Mouse (Mus musculus) ES-Bruce4 (cell line): ENCODE results near the gene Pitpnm1. TPM values are rescaled to one million over a fixed set of nuclear protein-coding genes. Genes with fewer than 3 reads are reported as not detected.
A peak's percentile ranks its signal among the peaks of the same experiment; 100 is the strongest.
"Not testable (repeated sequence)": the region's sequence is repeated elsewhere in the genome, so short reads cannot be mapped to it uniquely, and the experiment has no call there.

Experiments
- H3K27ac ChIP-seq: 2 replicates; pipeline ENCODE4 v1.5.1; 2012; ENCODE audit warnings: low read length, inconsistent platforms; ENCODE audit not compliant: insufficient read depth
- H3K27me3 ChIP-seq: 2 replicates; pipeline ENCODE4 v1.6.1; 2012; ENCODE audit warnings: mild to moderate bottlenecking, low read length, inconsistent platforms; ENCODE audit not compliant: control insufficient read depth, poor library complexity, insufficient read depth, severe bottlenecking
- H3K36me3 ChIP-seq: 2 replicates; pipeline ENCODE4 v1.6.1; 2012; ENCODE audit warnings: inconsistent platforms, mild to moderate bottlenecking, low read length, moderate library complexity; ENCODE audit not compliant: control insufficient read depth, poor library complexity, insufficient read depth, severe bottlenecking
- H3K4me1 ChIP-seq: one replicate; pipeline ENCODE4 v1.8.1; 2011; ENCODE audit warnings: low read length; ENCODE audit not compliant: control insufficient read depth, insufficient read depth
- H3K4me3 ChIP-seq: 2 replicates; pipeline ENCODE4 v1.5.1; 2011; ENCODE audit warnings: low read depth, mild to moderate bottlenecking, low read length
- H3K9ac ChIP-seq: 2 replicates; pipeline ENCODE4 v1.6.1; 2012; ENCODE audit warnings: low read depth, mild to moderate bottlenecking, inconsistent platforms; ENCODE audit not compliant: poor library complexity, severe bottlenecking
- H3K9me3 ChIP-seq: replicated peaks from 2 replicates; pipeline ENCODE4 v1.6.1; 2012; ENCODE audit warnings: mild to moderate bottlenecking, low read length, inconsistent platforms; ENCODE audit not compliant: control insufficient read depth, poor library complexity, insufficient read depth, severe bottlenecking
- CTCF ChIP-seq: IDR thresholded peaks from one replicate; pipeline ENCODE4 v1.8.1; 2011; ENCODE audit warnings: low read depth, low read length
- EP300 ChIP-seq: IDR thresholded peaks from 2 replicates; pipeline ENCODE4 v1.6.1; 2011; ENCODE audit warnings: low read depth, low read length; ENCODE audit not compliant: insufficient read depth
- POLR2A ChIP-seq: IDR thresholded peaks from one replicate; pipeline ENCODE4 v1.8.1; 2011; ENCODE audit warnings: low read length; ENCODE audit not compliant: insufficient read depth
- polyA plus RNA-seq: library from polyadenylated mRNA; stranded (reverse); fragments of >200 nt; gene quantifications from 2 replicates; pipeline ENCODE4 v1.2.4, GENCODE M21; 2011; ENCODE audit warnings: low read depth; ENCODE audit not compliant: missing spikeins, insufficient read depth, insufficient read length

The Pitpnm1 gene
- polyA plus RNA-seq, 1 experiment, result 11.2 TPM

DNA sequence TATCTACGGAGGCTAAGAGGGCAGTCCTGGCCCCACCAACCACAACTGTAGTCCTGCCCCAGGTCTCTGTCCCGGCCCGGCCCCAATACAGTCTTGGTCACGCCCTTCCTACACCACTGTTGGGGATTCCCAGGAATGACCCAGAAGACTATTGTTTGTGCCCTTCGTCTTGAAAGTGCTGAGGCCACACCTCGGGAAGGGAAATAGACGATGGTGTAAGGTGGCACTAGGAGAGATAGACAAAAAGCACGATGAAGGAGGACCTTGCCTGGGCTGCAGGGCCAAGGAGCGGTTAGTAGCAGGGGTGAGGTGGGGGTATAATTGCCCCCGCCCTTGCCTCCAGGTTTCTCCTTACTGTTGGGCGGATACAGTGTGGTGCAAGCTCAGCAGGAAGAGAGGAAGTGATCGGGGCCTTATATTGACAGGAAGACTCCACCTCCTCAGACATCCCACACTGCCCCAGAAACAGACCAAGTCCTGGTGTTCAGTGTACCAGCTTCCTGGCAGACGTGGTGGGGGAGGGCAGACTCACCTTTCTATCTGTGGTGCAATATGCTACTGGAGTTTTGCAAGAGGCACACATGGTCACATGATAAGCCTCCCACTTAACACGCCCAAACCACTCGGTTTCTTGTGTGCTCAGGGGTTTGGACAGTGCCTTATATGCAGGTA is 40.6 kb upstream of the Pitpnm1 start, which contains the start of gene Gstp3:
Gene Gstp3, minus strand, starts transcription at position 501 of the 672 bp plus-strand sequence.
- H3K36me3 ChIP-seq, result no peaks in the 10 kb centered on the region

GRCm38 (mm10) chr19:4060044-4060898 is 39.5 kb upstream of the Pitpnm1 start:
- not testable (repeated sequence) for H3K9ac ChIP-seq, H3K4me3 ChIP-seq, H3K36me3 ChIP-seq, H3K27ac ChIP-seq, H3K27me3 ChIP-seq, H3K9me3 ChIP-seq
- peaks cover 17% of the 10 kb centered on the region for H3K4me1 ChIP-seq

More for the DNA sequence above, 40.6 kb upstream of the Pitpnm1 start, which contains the start of gene Gstp3:
- TF ChIP-seq EP300, result peak; percentile 70; the same call in 1 of the 2 replicates
- no peak for TF ChIP-seq POLR2A
- TF ChIP-seq CTCF, result no peak
- peak within 1 kb of the TSS; percentile 7 for H3K27ac ChIP-seq
- H3K9ac ChIP-seq, result no peak within 1 kb of the TSS
- H3K9me3 ChIP-seq, result peaks cover 7% of the 10 kb centered on the region
- peaks cover 2% of the 10 kb centered on the region; the same call in 1 of the 2 replicates for H3K27me3 ChIP-seq
- peak within 1 kb of the TSS; percentile 26; the same call in 1 of the 2 replicates for H3K4me3 ChIP-seq
- peaks cover 17% of the 10 kb centered on the region for H3K4me1 ChIP-seq

- Histone ChIP-seq H3K9me3 (peaks cover 7% of the 10 kb centered on the region), H3K9ac (no peak overlapping the region), H3K36me3 (no peaks in the 10 kb centered on the region), H3K4me1 (peaks cover 17% of the 10 kb centered on the region), H3K27me3 (peaks cover 2% of the 10 kb centered on the region; the same call in 1 of the 2 replicates), H3K4me3 (no peak overlapping the region), H3K27ac (no peak overlapping the region)
- no peak for TF ChIP-seq POLR2A
- TF ChIP-seq EP300, result no peak
- no peak for TF ChIP-seq CTCF
Observed at GRCm38 (mm10) chr19:4060899-4061465, 38.8 kb upstream of the Pitpnm1 start.

GRCm38 (mm10) chr19:4063357-4063756 is 36.4 kb upstream of the Pitpnm1 start:
- not testable (repeated sequence) for H3K27ac ChIP-seq, H3K9me3 ChIP-seq, H3K4me3 ChIP-seq, H3K4me1 ChIP-seq, H3K27me3 ChIP-seq, H3K9ac ChIP-seq, H3K36me3 ChIP-seq

- H3K9me3 ChIP-seq, H3K27ac ChIP-seq, H3K4me3 ChIP-seq, H3K9ac ChIP-seq, H3K27me3 ChIP-seq, H3K36me3 ChIP-seq, H3K4me1 ChIP-seq: not testable (repeated sequence)
Observed at GRCm38 (mm10) chr19:4064501-4064900, 35.3 kb upstream of the Pitpnm1 start.

DNA sequence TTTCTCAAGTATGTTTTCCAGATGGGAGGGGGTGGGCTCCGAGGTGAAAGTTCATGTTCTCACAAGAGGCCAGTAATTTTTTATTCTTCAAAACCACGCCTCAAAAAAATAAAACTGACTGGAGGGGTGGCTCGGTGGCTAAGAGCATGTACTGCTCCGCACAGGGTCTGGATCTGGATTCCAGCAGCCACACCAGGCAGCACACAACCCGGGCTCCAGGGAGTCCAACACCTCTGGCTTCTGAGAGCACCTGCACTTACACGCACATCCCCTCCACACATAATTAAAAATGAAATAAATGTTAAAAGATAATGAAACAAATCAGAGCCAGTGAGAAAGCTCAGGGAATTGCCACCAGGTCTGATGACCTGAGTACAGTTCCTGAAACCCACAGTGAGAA is 33.5 kb upstream of the Pitpnm1 start:
- no peaks in the 10 kb centered on the region for H3K27me3 ChIP-seq
- H3K4me1 ChIP-seq, result no peaks in the 10 kb centered on the region
- TF ChIP-seq EP300 (no peak), CTCF (no peak), POLR2A (no peak)
- no peaks in the 10 kb centered on the region for H3K36me3 ChIP-seq
- no peak overlapping the region for H3K27ac ChIP-seq
- 0 out of 2 replicates have a peak, but pooled peaks cover 2% of the 10 kb centered on the region for H3K9me3 ChIP-seq
- H3K9ac ChIP-seq, result no peak overlapping the region
- H3K4me3 ChIP-seq, result no peak overlapping the region
